Mouse (Mus musculus) right cerebral cortex, postnatal 4 days (tissue): ENCODE measurements around the gene Utp20.

Experiments used
- DNase-seq: peaks from one replicate; pipeline ENCODE4 v3.0.0-alpha.2; 2022

Utp20 gene

GRCm38 (mm10) chr10:88712359-88712758, 114.2 kb downstream of the Utp20 start:
- no peak for DNase-seq

- DNase-seq, result no peak
These were observed 117.7 kb downstream of the Utp20 start for GRCm38 (mm10) chr10:88708671-88709523.

GRCm38 (mm10) chr10:88700938-88701337, 125.7 kb downstream of the Utp20 start:
- no peak for DNase-seq
